Mouse (Mus musculus) olfactory bulb, adult 2 months (tissue): Measurements from ENCODE around the gene Stard9. TPM values are rescaled to one million over a fixed set of nuclear protein-coding genes. Genes with fewer than 3 reads are reported as not detected.
A peak's percentile ranks its signal among the peaks of the same experiment; 100 is the strongest.
"Not testable (repeated sequence)": the region's sequence is repeated elsewhere in the genome, so short reads cannot be mapped to it uniquely, and the experiment has no call there.

ENCODE experiments used
- H3K27ac ChIP-seq: fragments of 200-500 bp; 2 replicates; pipeline ENCODE4 v1.5.1; 2012; ENCODE audit warnings: low read depth, low read length; ENCODE audit not compliant: insufficient read depth
- H3K4me1 ChIP-seq: fragments of 200-500 bp; 2 replicates; pipeline ENCODE4 v1.6.1; 2012; ENCODE audit warnings: low read length; ENCODE audit not compliant: control insufficient read depth, insufficient read depth
- H3K4me3 ChIP-seq: fragments of 200-500 bp; 2 replicates; pipeline ENCODE4 v1.5.1; 2012; ENCODE audit warnings: mild to moderate bottlenecking, low read depth, low read length, moderate library complexity; ENCODE audit not compliant: insufficient read depth
- CTCF ChIP-seq: fragments of 200-500 bp; IDR thresholded peaks from 2 replicates; pipeline ENCODE4 v1.5.1; 2012; ENCODE audit warnings: low read depth, mild to moderate bottlenecking, low read length, moderate library complexity; ENCODE audit not compliant: insufficient read depth
- POLR2A ChIP-seq: fragments of 200-500 bp; IDR thresholded peaks from 2 replicates; pipeline ENCODE4 v1.6.1; 2012; ENCODE audit warnings: mild to moderate bottlenecking, low read depth, low read length, moderate library complexity; ENCODE audit not compliant: insufficient read depth
- WGBS: fragments of 180-500 bp; shearing (Covaris S2); methylation state at CpG from one replicate; pipeline ENCODE4 v1.1.7; 2018; 5-methylcytosine and 5-hydroxymethylcytosine counted together
- polyA plus RNA-seq: library from polyadenylated mRNA; stranded (reverse); fragments of >200 nt; gene quantifications from 2 replicates; pipeline ENCODE4 v1.2.4, GENCODE M21; 2012; ENCODE audit warnings: low replicate concordance; ENCODE audit not compliant: missing spikeins, insufficient read depth, insufficient read length

Gene Stard9
- polyA plus RNA-seq, 1 experiment: not detected

GRCm38 (mm10) chr2:120662766-120663165 is 33.8 kb downstream of the Stard9 start:
- Histone ChIP-seq H3K4me3 (no peak overlapping the region), H3K27ac (no peak overlapping the region), H3K4me1 (peaks cover 8% of the 10 kb centered on the region)
- no peak for TF ChIP-seq CTCF
- TF ChIP-seq POLR2A: no peak

DNA sequence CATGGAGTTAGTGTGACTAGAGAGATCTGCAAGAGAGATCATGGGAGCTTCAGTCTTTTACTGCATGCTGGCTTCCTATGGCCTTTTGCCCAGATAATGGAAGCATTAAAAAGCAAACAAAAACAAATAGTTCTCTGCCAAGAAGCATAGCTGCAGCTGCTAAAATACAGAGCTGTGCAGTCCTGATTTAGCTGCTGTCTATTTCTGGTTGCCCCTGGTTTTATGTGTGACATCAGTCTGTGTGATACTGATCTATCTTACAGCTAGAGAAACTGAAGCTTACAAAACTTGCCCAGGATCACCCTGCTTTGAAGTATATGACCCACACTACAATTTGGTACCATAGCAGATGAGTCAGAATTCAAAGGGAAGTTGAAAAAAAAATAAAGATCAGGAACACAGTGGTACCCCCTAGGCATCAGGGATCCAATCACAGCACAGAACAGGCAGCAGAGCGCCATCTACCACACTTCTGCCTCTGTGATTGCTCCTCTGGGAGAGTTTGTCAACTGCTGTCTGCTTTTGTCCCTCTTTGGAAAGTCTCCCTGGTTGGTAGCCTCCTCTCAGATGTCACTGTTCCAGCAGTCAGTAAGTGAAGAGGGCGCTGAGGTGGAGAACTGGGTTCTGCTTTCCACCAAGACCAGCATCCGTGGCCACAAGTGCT is 34.7 kb downstream of the Stard9 start:
- Histone ChIP-seq H3K27ac (peak overlapping the region; percentile 73; the same call in 1 of the 2 replicates), H3K4me3 (no peak overlapping the region), H3K4me1 (peaks cover 8% of the 10 kb centered on the region)
- TF ChIP-seq CTCF (no peak), POLR2A (no peak)
- WGBS: 52% methylated on average over 3 of the region's 3 CpGs

GRCm38 (mm10) chr2:120667446-120667845 is 38.5 kb downstream of the Stard9 start:
- H3K4me3 ChIP-seq: no peak overlapping the region
- H3K27ac ChIP-seq: no peak overlapping the region
- TF ChIP-seq CTCF (no peak), POLR2A (no peak)
- H3K4me1 ChIP-seq: peaks cover 8% of the 10 kb centered on the region
- WGBS: 77% methylated on average over 2 of the region's 2 CpGs

GRCm38 (mm10) chr2:120670253-120670652 is 41.3 kb downstream of the Stard9 start:
- Histone ChIP-seq H3K4me3 (no peak overlapping the region), H3K27ac (no peak overlapping the region), H3K4me1 (no peaks in the 10 kb centered on the region)
- WGBS: 71% methylated on average over 2 of the region's 2 CpGs
- TF ChIP-seq CTCF (no peak), POLR2A (no peak)

GRCm38 (mm10) chr2:120681151-120681550 is 52.2 kb downstream of the Stard9 start:
- H3K4me3 ChIP-seq, H3K27ac ChIP-seq, H3K4me1 ChIP-seq: not testable (repeated sequence)
- WGBS: 88% methylated on average over 7 of the region's 7 CpGs

DNA sequence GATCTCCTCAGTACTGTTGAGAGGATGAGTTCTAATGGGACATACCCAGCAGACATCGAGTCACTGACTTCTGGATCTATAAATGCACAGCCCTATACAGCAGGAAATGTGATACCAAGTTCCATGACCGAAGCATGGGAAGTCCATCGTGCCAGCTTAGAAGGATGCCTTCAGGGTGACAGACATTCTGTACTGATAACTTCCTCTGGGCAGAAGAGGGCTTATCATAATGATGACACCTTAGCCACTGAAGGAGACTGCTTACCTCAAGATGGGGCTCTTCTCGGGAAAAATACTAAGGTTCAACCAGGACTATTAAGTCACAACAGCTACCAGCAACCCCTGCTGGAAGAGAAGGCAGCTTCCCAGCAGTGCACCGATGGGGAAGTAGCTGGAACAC is 68.8 kb downstream of the Stard9 start:
- H3K4me1 ChIP-seq: no peaks in the 10 kb centered on the region
- H3K4me3 ChIP-seq: no peak overlapping the region
- H3K27ac ChIP-seq: no peak overlapping the region
- TF ChIP-seq CTCF (no peak), POLR2A (no peak)
- 87% methylated on average over 5 of the region's 5 CpGs for WGBS

- TF ChIP-seq CTCF (no peak), POLR2A (no peak)
- Histone ChIP-seq H3K4me1 (no peaks in the 10 kb centered on the region), H3K27ac (no peak overlapping the region), H3K4me3 (no peak overlapping the region)
- 95% methylated on average over 3 of the region's 3 CpGs for WGBS
These were observed 71.5 kb downstream of the Stard9 start for GRCm38 (mm10) chr2:120700379-120700885.

GRCm38 (mm10) chr2:120702675-120703074 is 73.8 kb downstream of the Stard9 start:
- H3K4me3 ChIP-seq: no peak overlapping the region
- H3K4me1 ChIP-seq: no peaks in the 10 kb centered on the region
- H3K27ac ChIP-seq: no peak overlapping the region
- WGBS: 78% methylated on average over 5 of the region's 5 CpGs
- TF ChIP-seq CTCF: no peak
- no peak for TF ChIP-seq POLR2A

DNA sequence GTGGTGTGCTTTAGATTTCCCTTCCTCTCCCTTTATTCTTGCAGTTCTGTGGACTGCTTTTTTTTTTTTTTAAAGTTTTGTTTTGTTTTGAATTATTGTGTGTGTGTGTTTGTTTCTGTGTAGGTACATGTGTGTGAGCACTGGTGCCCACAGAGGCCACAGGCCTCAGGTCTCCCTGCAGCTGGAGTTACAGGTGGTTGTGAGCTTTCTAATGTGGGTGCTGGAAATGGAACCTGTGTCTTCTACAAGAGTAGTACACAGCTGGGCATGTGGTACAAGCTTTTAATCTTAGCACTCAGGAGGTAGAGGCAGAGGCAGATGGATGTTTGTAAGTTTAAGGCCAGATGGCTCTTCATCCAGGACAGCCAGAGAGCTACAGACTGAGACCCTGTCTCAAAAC is 78.1 kb downstream of the Stard9 start:
- no peak overlapping the region for H3K27ac ChIP-seq

GRCm38 (mm10) chr2:120710154-120710553 is 81.2 kb downstream of the Stard9 start:
- Histone ChIP-seq H3K4me1 (no peaks in the 10 kb centered on the region), H3K27ac (no peak overlapping the region), H3K4me3 (no peak overlapping the region)
- TF ChIP-seq POLR2A: no peak
- TF ChIP-seq CTCF: no peak
- WGBS: 88% methylated on average over 3 of the region's 3 CpGs

More for the DNA sequence above, 78.1 kb downstream of the Stard9 start:
- TF ChIP-seq CTCF: no peak
- TF ChIP-seq POLR2A: no peak
- H3K4me1 ChIP-seq: no peaks in the 10 kb centered on the region
- no peak overlapping the region for H3K4me3 ChIP-seq
